Mouse (Mus musculus) adrenal gland, adult 18-20 months (tissue): Measurements from ENCODE around the gene Pou1f1. TPM values are rescaled to one million over a fixed set of nuclear protein-coding genes. Genes with fewer than 3 reads are reported as not detected.

Source experiments
- DNase-seq, 2 experiments: peaks; one replicate each; pipeline ENCODE4 v3.0.0; 2021 to 2022; ENCODE audit warnings: low spot score in 2 of 2
- total RNA-seq, 2 experiments: library from RNA; stranded (reverse); gene quantifications; 1 replicate in 1 of 2; 2 replicates in 1 of 2; pipeline ENCODE4 v1.2.3; 2021

The Pou1f1 gene
- total RNA-seq, 2 experiments from 2014 or later: not detected

- no peak for DNase-seq
Observed at GRCm38 (mm10) chr16:65562864-65563206, 42.5 kb downstream of the Pou1f1 start.

DNA sequence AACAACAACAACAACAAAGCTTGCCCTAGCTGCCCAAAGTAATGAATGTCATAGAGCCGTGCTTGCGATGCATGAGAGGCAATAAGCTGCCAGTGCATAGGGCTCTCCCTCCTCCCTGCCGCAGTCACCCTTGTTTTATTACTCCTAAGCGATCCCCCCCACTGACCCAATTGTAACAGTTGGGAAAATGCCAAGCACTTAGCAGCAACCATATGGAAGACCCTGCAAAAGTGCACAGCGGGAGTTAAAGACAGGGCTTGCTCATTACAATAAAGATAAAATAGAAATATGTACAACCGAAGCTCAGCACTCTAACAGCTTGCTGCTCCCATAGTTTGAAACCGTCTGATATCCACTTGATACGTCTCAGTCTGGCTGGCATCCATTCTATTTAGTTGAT, 44.0 kb downstream of the Pou1f1 start:
- no peak for DNase-seq

DNA sequence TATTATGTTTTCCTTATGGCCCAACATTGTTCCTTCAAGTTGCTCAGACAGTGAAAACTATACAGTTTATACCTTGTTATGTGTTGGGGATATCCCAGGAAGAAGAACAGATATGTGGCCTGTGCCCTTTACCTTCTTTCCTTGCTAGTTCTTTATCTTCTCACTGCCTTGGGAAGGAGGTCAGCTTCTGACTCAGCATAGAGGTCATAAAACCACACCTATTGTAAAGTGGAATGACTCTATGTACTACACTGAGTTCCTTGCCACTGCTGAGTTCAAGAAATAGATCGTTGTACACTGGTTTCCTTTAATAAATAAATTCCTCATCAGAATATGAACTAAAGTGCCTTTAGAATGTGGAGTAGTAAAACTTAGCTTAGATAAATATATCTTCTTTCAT, 44.6 kb downstream of the Pou1f1 start:
- no peak for DNase-seq

GRCm38 (mm10) chr16:65568853-65569252, 48.5 kb downstream of the Pou1f1 start:
- DNase-seq: no peak

DNA sequence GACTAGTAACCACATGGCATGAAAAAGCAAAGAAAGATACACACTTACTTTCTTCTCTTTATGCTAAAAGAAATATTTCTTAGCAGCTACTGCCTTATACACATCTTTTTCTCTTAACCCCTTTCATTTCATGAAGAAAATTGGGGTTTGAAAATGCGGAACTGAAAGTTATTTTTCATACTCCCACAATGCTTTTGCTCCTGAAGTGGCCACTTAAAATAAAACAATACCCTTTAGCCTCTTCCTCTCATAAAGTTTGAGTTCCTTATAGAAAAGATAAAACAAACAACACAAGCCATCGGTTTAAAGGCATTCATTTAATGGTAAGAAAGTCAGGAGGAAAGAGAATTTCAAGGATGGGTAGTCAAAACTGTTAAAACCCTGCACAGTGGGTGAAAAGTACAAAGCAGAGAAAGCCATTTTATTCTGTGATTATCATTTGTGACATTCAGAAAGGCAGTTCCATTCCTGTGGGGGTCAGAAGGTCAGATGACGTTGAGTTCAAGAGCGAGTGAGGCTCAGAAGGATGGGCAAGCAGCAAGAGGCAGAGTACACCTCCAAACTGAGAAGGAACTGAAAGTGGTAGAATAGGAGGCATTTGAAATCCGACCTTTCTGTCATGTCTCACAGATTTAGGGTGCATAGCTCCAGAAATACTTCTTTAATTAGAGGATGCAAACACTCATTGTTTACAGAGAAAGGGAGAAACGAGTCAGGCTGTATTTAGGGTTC, 57.2 kb downstream of the Pou1f1 start:
- DNase-seq: no peak

Other genes starting within 250 kb of the Pou1f1 start
- gene Chmp2b, start 42.2 kb downstream of the Pou1f1 start, total RNA-seq: 10 to 100 TPM; 43.4 to 46.5 TPM